Mouse (Mus musculus) lung, adult 2 months (tissue): Measurements from ENCODE around the gene Plekha6.

Experiments
- CTCF ChIP-seq: fragments of 200-500 bp; IDR thresholded peaks from 2 replicates; pipeline ENCODE4 v1.5.1; 2011; ENCODE audit warnings: mild to moderate bottlenecking, low read length, control low read depth; ENCODE audit not compliant: insufficient read depth
- POLR2A ChIP-seq: fragments of 200-500 bp; IDR thresholded peaks from 2 replicates; pipeline ENCODE4 v1.6.1; 2011; ENCODE audit warnings: low read depth, mild to moderate bottlenecking, control low read depth, low read length, borderline replicate concordance; ENCODE audit errors: extremely low read depth

GRCm38 (mm10) chr1:133302540-133302939, 138.5 kb downstream of the Plekha6 start:
- TF ChIP-seq CTCF = no peak
- no peak for TF ChIP-seq POLR2A
